Comparison of ENCODE assay signal across 17 mouse cellular contexts in genomic region chr17:81529849-81530248, GRCm38 (mm10).
DNase-seq lines count a peak whose midpoint lies in the region; ATAC-seq and TF ChIP-seq lines count a peak whose summit lies in the region.
"Had no signal": no experiment of that assay in that cellular context is flagged by ENCODE, and none has a peak within 500 bp of the region (broad histone marks: within the 10 kb centered on the region; RNA-seq: fewer than 3 reads in every experiment).

No protein-coding gene starts in this region.

- no peaks in the 10 kb centered on the region for H3K27me3 ChIP-seq in cerebellum, adult 2 months (ENCODE audit: control insufficient read depth, insufficient read depth, low read length)
- no peaks in the 10 kb centered on the region for H3K27me3 ChIP-seq in hindbrain, embryonic 13.5 days
- no peaks in the 10 kb centered on the region for H3K27me3 ChIP-seq in hindbrain, embryonic 12.5 days
- no peaks in the 10 kb centered on the region for H3K27me3 ChIP-seq in liver, embryonic 12.5 days (replicated peaks)
- H3K27me3 ChIP-seq: liver, embryonic 15.5 days had no signal

- no peak overlapping the region for H3K9ac ChIP-seq in hindbrain, embryonic 13.5 days
- no peak overlapping the region for H3K9ac ChIP-seq in hindbrain, embryonic 12.5 days
- no peak overlapping the region for H3K9ac ChIP-seq in liver, embryonic 12.5 days
- H3K9ac ChIP-seq: liver, embryonic 15.5 days had no signal

- peak overlapping the region; percentile 55; the same call in 1 of the 2 replicates for H3K27ac ChIP-seq in cerebellum, adult 2 months (ENCODE audit: insufficient read depth, low read length)
- H3K27ac ChIP-seq in hindbrain, embryonic 13.5 days = 0 out of 2 replicates have a peak overlapping the region, but pooled peaks have one; percentile 20
- H3K27ac ChIP-seq in hindbrain, embryonic 12.5 days = no peak overlapping the region
- no peak overlapping the region for H3K27ac ChIP-seq in liver, embryonic 12.5 days
- H3K27ac ChIP-seq: liver, embryonic 15.5 days had no signal

- ATAC-seq in hindbrain, embryonic 13.5 days (ENCODE audit: low FRiP score) = no peak
- ATAC-seq in hindbrain, embryonic 12.5 days (ENCODE audit: low FRiP score) = no peak
- ATAC-seq in liver, embryonic 12.5 days = no peak
- ATAC-seq: lung, postnatal 0 days; midbrain, embryonic 16.5 days had no signal

- no peak for TF ChIP-seq CTCF in cerebellum, adult 2 months (IDR thresholded peaks at IDR 0.05; ENCODE audit: borderline replicate concordance, insufficient read depth, low read depth, low read length)

- no peaks in the 10 kb centered on the region for H3K36me3 ChIP-seq in hindbrain, embryonic 13.5 days
- H3K36me3 ChIP-seq in hindbrain, embryonic 12.5 days = no peaks in the 10 kb centered on the region
- no peaks in the 10 kb centered on the region for H3K36me3 ChIP-seq in liver, embryonic 12.5 days
- H3K36me3 ChIP-seq: liver, embryonic 15.5 days had no signal

- H3K4me1 ChIP-seq in cerebellum, adult 2 months (ENCODE audit: control insufficient read depth, insufficient read depth, low read length) = no peaks in the 10 kb centered on the region; the same call in 1 of the 2 replicates
- 0 out of 2 replicates have a peak, but pooled peaks cover 10% of the 10 kb centered on the region for H3K4me1 ChIP-seq in hindbrain, embryonic 13.5 days (replicated peaks)
- no peaks in the 10 kb centered on the region for H3K4me1 ChIP-seq in hindbrain, embryonic 12.5 days
- H3K4me1 ChIP-seq in liver, embryonic 12.5 days = no peaks in the 10 kb centered on the region
- H3K4me1 ChIP-seq: liver, embryonic 15.5 days had no signal

- H3K4me2 ChIP-seq in hindbrain, embryonic 13.5 days = no peak overlapping the region
- H3K4me2 ChIP-seq in hindbrain, embryonic 12.5 days (replicated peaks) = no peak overlapping the region
- H3K4me2 ChIP-seq in liver, embryonic 12.5 days = no peak overlapping the region
- H3K4me2 ChIP-seq: liver, embryonic 15.5 days had no signal

- peak; percentile 31 to 45 for DNase-seq in cerebellum, adult 2 months
- DNase-seq in cerebellum, adult 8-10 months = no peak
- peak; percentile 48 for DNase-seq in brain, adult 2 months (ENCODE audit: low read depth, low spot score)
- peak; percentile 45 to 48 for DNase-seq in cerebellum, postnatal 25 days
- DNase-seq in urinary bladder, adult 18-20 months (ENCODE audit: low spot score in 2 of 2) = no peak
- DNase-seq: adrenal gland, adult 2 months; gastrocnemius, postnatal 10 days; heart, postnatal 14 days; kidney, postnatal 4 days; left cerebral cortex, postnatal 4 days; thymus, postnatal 36 days had no signal

- H3K9me3 ChIP-seq in hindbrain, embryonic 13.5 days = no peaks in the 10 kb centered on the region
- H3K9me3 ChIP-seq in hindbrain, embryonic 12.5 days (replicated peaks) = no peaks in the 10 kb centered on the region
- H3K9me3 ChIP-seq in liver, embryonic 12.5 days (replicated peaks) = no peaks in the 10 kb centered on the region
- H3K9me3 ChIP-seq: liver, embryonic 15.5 days had no signal

- 33% methylated on average over 2 of the region's 2 CpGs for WGBS in cerebellum, adult 2 months
- WGBS in hindbrain, embryonic 13.5 days = 83% methylated on average over 2 of the region's 2 CpGs
- 90% methylated on average over 2 of the region's 2 CpGs for whole genome bisulfite sequencing in hindbrain, embryonic 12.5 days
- WGBS in liver, embryonic 12.5 days (ENCODE audit: insufficient replicate concordance) = 72% methylated on average over 2 of the region's 2 CpGs

- H3K4me3 ChIP-seq in cerebellum, adult 2 months (replicated peaks; ENCODE audit: insufficient read depth, low read depth, low read length) = no peak overlapping the region
- no peak overlapping the region for H3K4me3 ChIP-seq in hindbrain, embryonic 13.5 days
- no peak overlapping the region for H3K4me3 ChIP-seq in hindbrain, embryonic 12.5 days
- no peak overlapping the region for H3K4me3 ChIP-seq in liver, embryonic 12.5 days
- H3K4me3 ChIP-seq: liver, embryonic 15.5 days had no signal

- no peak for TF ChIP-seq POLR2A in cerebellum, adult 2 months (IDR thresholded peaks at IDR 0.05; ENCODE audit: borderline replicate concordance, insufficient read depth, low read length)

Comparison
In these comparisons a context has a peak if more than half of its experiments do, and no peak if none do; other contexts are left out.
1. DNase-seq: peak in cerebellum, adult 2 months (2 of 2), brain, adult 2 months (single experiment) and cerebellum, postnatal 25 days (2 of 2); none in cerebellum, adult 8-10 months (single experiment) and urinary bladder, adult 18-20 months (0 of 2).
2. H3K27ac ChIP-seq: peak in cerebellum, adult 2 months (single experiment) and hindbrain, embryonic 13.5 days (single experiment); none in hindbrain, embryonic 12.5 days (single experiment) and liver, embryonic 12.5 days (single experiment).